17 mouse cellular contexts compared by ENCODE assay signal in genomic region chr4:141779828-141780227, GRCm38 (mm10). TPM values are rescaled to one million over a fixed set of nuclear protein-coding genes. Genes with fewer than 3 reads are reported as not detected.
A peak's percentile ranks its signal among the peaks of the same experiment; 100 is the strongest.
DNase-seq lines count a peak whose midpoint lies in the region.
"Had no signal": no experiment of that assay in that cellular context is flagged by ENCODE, and none has a peak within 500 bp of the region (broad histone marks: within the 10 kb centered on the region; RNA-seq: fewer than 3 reads in every experiment).

No protein-coding gene starts in this region.

- peak; percentile 67 for DNase-seq in layer of hippocampus, adult 11-12 months (ENCODE audit: low spot score)
- no peak for DNase-seq in layer of hippocampus, postnatal 10 days (ENCODE audit: low spot score in 2 of 2)
- DNase-seq in brain, adult 2 months (ENCODE audit: low read depth, low spot score), result peak; percentile 89
- DNase-seq in layer of hippocampus, adult 9-11 months, result peak; percentile 83
- DNase-seq in right cerebral cortex, postnatal 10 days (ENCODE audit: low spot score in 2 of 2), result peak; percentile 55 to 69
- no peak for DNase-seq in heart, adult 18-20 months
- no peak for DNase-seq in lung, postnatal 14 days
- DNase-seq: adrenal gland, adult 8-10 months; cerebellum, postnatal 10 days; embryo, embryonic 11 days; gastrocnemius, postnatal 25 days; kidney, adult 18-20 months; thymus, postnatal 25 days had no signal

RNA-seq across cellular contexts. Expression of gene Dnajc16, which starts 10.9 kb away (rescaled TPM):
- 10 to 100 TPM; 24.9 to 28.5 TPM for total RNA-seq in layer of hippocampus, postnatal 10 days (2021)
- total RNA-seq in heart, adult 18-20 months (2021), result 10 to 100 TPM; 22.8 to 23.4 TPM

RNA-seq across cellular contexts. Expression of gene Casp9, which starts 13.6 kb away (rescaled TPM):
- total RNA-seq in layer of hippocampus, postnatal 10 days (2021), result 10 to 100 TPM; 21.7 to 22.7 TPM
- 1 to 10 TPM; 6.6 to 8.1 TPM for total RNA-seq in heart, adult 18-20 months (2021)

RNA-seq across cellular contexts. Expression of gene Agmat, which starts 33.4 kb away (rescaled TPM):
- not detected for total RNA-seq in layer of hippocampus, postnatal 10 days (2021)
- under 1 TPM; 0.25 to 0.59 TPM for total RNA-seq in heart, adult 18-20 months (2021)
- total RNA-seq: hematopoietic stem cell, adult 5-6 weeks; hindbrain, postnatal 0 days; layer of hippocampus, postnatal 25 days; megakaryocyte progenitor cell, adult 5-6 weeks had no signal

RNA-seq across cellular contexts. Expression of gene Cela2a, which starts 46.1 kb away (rescaled TPM):
- not detected for total RNA-seq in layer of hippocampus, postnatal 10 days (2021)
- total RNA-seq in heart, adult 18-20 months (2021), result not detected
- total RNA-seq: adrenal gland, adult 8-10 months; gastrocnemius, postnatal 25 days; hematopoietic stem cell, adult 5-6 weeks; hindbrain, postnatal 0 days; layer of hippocampus, postnatal 25 days; megakaryocyte progenitor cell, adult 5-6 weeks had no signal

RNA-seq across cellular contexts. Expression of gene Ddi2, which starts 56.6 kb away (rescaled TPM):
- total RNA-seq in layer of hippocampus, postnatal 10 days (2021), result 10 to 100 TPM; 31.1 to 31.9 TPM
- total RNA-seq in heart, adult 18-20 months (2021), result 10 to 100 TPM; 31.6 to 33.2 TPM

Comparison
In these comparisons a context has a peak if more than half of its experiments do, and no peak if none do; other contexts are left out.
1. DNase-seq: peak in layer of hippocampus, adult 11-12 months (single experiment), brain, adult 2 months (single experiment), layer of hippocampus, adult 9-11 months (single experiment) and right cerebral cortex, postnatal 10 days (2 of 2); none in layer of hippocampus, postnatal 10 days (0 of 2), heart, adult 18-20 months (0 of 2) and lung, postnatal 14 days (single experiment).